Mouse (Mus musculus) thymus, adult 2 months (tissue): Measurements from ENCODE around the gene Galnt10.

Experiments used
- CTCF ChIP-seq: fragments of 200-500 bp; IDR thresholded peaks from 2 replicates; pipeline ENCODE4 v1.5.1; 2012; ENCODE audit warnings: mild to moderate bottlenecking, control low read depth, low read length, moderate library complexity, borderline replicate concordance; ENCODE audit not compliant: control insufficient read depth, poor library complexity, insufficient read depth; ENCODE audit errors: extremely low read depth
- POLR2A ChIP-seq: fragments of 200-500 bp; IDR thresholded peaks from 2 replicates; pipeline ENCODE4 v1.6.1; 2012; ENCODE audit warnings: mild to moderate bottlenecking, low read length, control low read depth, moderate library complexity; ENCODE audit not compliant: control insufficient read depth, poor library complexity, insufficient read depth; ENCODE audit errors: extremely low read depth

GRCm38 (mm10) chr11:57827048-57827914, 182.0 kb downstream of the Galnt10 start:
- TF ChIP-seq CTCF (no peak), POLR2A (no peak)
